Mouse (Mus musculus) testis, postnatal 14 days (tissue): ENCODE results near the gene Gkn3.

Source experiments
- DNase-seq: peaks from one replicate; pipeline ENCODE4 v3.0.0; 2021; ENCODE audit warnings: low spot score

Gkn3 gene

GRCm38 (mm10) chr6:87350829-87351228 is 37.9 kb downstream of the Gkn3 start, which contains the start of gene Gkn1:
TSS of gene Gkn1 (minus strand) at chr6:87350942.
- DNase-seq = no peak

- DNase-seq = no peak
These were observed 52.8 kb downstream of the Gkn3 start for GRCm38 (mm10) chr6:87335935-87336295.

GRCm38 (mm10) chr6:87335091-87335934 is 53.4 kb downstream of the Gkn3 start, which contains the start of gene Antxr1:
TSS of gene Antxr1 (minus strand) at chr6:87335821.
- DNase-seq = peak; percentile 42

DNA sequence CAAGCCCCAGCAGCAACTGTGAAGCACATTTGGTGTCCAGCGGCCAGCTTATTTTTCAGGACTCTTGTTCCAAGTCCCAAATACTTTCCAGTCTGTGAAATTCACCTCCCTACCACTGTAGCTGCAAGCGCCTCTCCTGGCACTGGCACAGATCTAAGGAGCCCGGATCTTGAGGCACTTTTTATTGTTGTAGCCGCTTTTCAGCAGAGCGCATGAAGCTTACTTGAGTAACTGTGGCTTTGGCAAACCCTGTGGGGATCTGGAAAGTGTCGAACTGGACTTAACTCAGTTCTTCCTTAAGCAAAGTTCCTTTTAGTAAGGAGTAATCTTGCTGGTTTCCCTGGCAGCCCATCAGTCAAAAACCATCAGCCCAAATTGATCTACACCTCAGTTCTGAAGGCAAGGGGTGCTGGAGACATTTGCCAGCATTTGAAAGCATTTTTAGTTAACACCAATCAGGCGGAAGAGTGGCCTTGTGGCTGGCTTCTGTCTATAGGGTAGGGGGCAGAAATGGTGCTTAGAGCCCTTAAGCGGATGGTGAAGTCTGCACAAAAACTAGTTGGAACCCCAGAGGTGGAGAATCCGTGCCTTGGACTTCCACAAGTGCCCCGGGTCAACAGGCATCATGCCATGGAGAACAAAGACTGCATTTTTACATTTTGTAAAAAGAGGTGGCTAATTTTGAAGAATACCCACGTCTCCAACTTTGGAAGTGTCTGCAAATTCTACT is 54.2 kb downstream of the Gkn3 start:
- peak; percentile 34 for DNase-seq
